Mouse (Mus musculus): ENCODE results near the gene Spp2. TPM values are rescaled to one million over a fixed set of nuclear protein-coding genes. Genes with fewer than 3 reads are reported as not detected.

Spp2 gene
- polyA plus RNA-seq, 1 experiment from 2014 or later, result not detected

- no peak overlapping the region for H3K4me3 ChIP-seq (ENCODE audit: control insufficient read depth in 1 of 2, insufficient read depth in 1 of 2, low read depth in 1 of 2, low read length in 2 of 2)
- no peaks in the 10 kb centered on the region for H3K36me3 ChIP-seq (ENCODE audit: control insufficient read depth, insufficient read depth, low read length)
- ATAC-seq (ENCODE audit: insufficient number of reproducible peaks, insufficient read depth, low FRiP score, low read depth), result no peak
- no peaks in the 10 kb centered on the region for H3K27me3 ChIP-seq (ENCODE audit: control insufficient read depth, insufficient read depth, low read length)
- H3K9me3 ChIP-seq (ENCODE audit: control insufficient read depth, low read length), result no peaks in the 10 kb centered on the region
- H3K4me1 ChIP-seq (ENCODE audit: control insufficient read depth in 2 of 2, insufficient read depth in 2 of 2, low read length in 2 of 2), result no peaks in the 10 kb centered on the region
- H3K9ac ChIP-seq (ENCODE audit: low read length), result no peak overlapping the region
- H3K27ac ChIP-seq (replicated peaks in 1 of 2; ENCODE audit: control insufficient read depth in 1 of 2, insufficient read depth in 1 of 2, low read depth in 2 of 2, low read length in 2 of 2), result no peak overlapping the region
- no peak overlapping the region for H3K4me2 ChIP-seq (ENCODE audit: low read length)
- WGBS, result 85% methylated on average over 2 of the region's 2 CpGs
Observed at GRCm38 (mm10) chr1:88449741-88450140, 43.0 kb downstream of the Spp2 start.

GRCm38 (mm10) chr1:88450668-88451067, 43.9 kb downstream of the Spp2 start:
- 78% methylated on average over 4 of the region's 4 CpGs for WGBS
- no peak for ATAC-seq (ENCODE audit: insufficient number of reproducible peaks, insufficient read depth, low FRiP score, low read depth)
- H3K4me2 ChIP-seq (ENCODE audit: low read length), result no peak overlapping the region
- no peak overlapping the region for H3K4me3 ChIP-seq (ENCODE audit: control insufficient read depth in 1 of 2, insufficient read depth in 1 of 2, low read depth in 1 of 2, low read length in 2 of 2)
- no peak overlapping the region for H3K27ac ChIP-seq (replicated peaks in 1 of 2; ENCODE audit: control insufficient read depth in 1 of 2, insufficient read depth in 1 of 2, low read depth in 2 of 2, low read length in 2 of 2)
- H3K9me3 ChIP-seq (ENCODE audit: control insufficient read depth, low read length), result no peaks in the 10 kb centered on the region
- no peak overlapping the region for H3K9ac ChIP-seq (ENCODE audit: low read length)
- no peaks in the 10 kb centered on the region for H3K27me3 ChIP-seq (ENCODE audit: control insufficient read depth, insufficient read depth, low read length)
- H3K4me1 ChIP-seq (ENCODE audit: control insufficient read depth in 2 of 2, insufficient read depth in 2 of 2, low read length in 2 of 2), result no peaks in the 10 kb centered on the region
- no peaks in the 10 kb centered on the region for H3K36me3 ChIP-seq (ENCODE audit: control insufficient read depth, insufficient read depth, low read length)

GRCm38 (mm10) chr1:88452198-88452597, 45.4 kb downstream of the Spp2 start:
- Histone ChIP-seq H3K27me3 (ENCODE audit: control insufficient read depth, insufficient read depth, low read length) (no peaks in the 10 kb centered on the region), H3K4me2 (ENCODE audit: low read length) (no peak overlapping the region), H3K9ac (ENCODE audit: low read length) (no peak overlapping the region), H3K36me3 (ENCODE audit: control insufficient read depth, insufficient read depth, low read length) (no peaks in the 10 kb centered on the region), H3K4me1 (ENCODE audit: control insufficient read depth in 2 of 2, insufficient read depth in 2 of 2, low read length in 2 of 2) (no peaks in the 10 kb centered on the region), H3K9me3 (ENCODE audit: control insufficient read depth, low read length) (no peaks in the 10 kb centered on the region), H3K27ac (replicated peaks in 1 of 2; ENCODE audit: control insufficient read depth in 1 of 2, insufficient read depth in 1 of 2, low read depth in 2 of 2, low read length in 2 of 2) (no peak overlapping the region), H3K4me3 (ENCODE audit: control insufficient read depth in 1 of 2, insufficient read depth in 1 of 2, low read depth in 1 of 2, low read length in 2 of 2) (no peak overlapping the region)
- no peak for ATAC-seq (ENCODE audit: insufficient number of reproducible peaks, insufficient read depth, low FRiP score, low read depth)
- WGBS, result 74% methylated on average over 6 of the region's 6 CpGs

- Histone ChIP-seq H3K27me3 (ENCODE audit: control insufficient read depth, insufficient read depth, low read length) (no peaks in the 10 kb centered on the region), H3K27ac (replicated peaks in 1 of 2; ENCODE audit: control insufficient read depth in 1 of 2, insufficient read depth in 1 of 2, low read depth in 2 of 2, low read length in 2 of 2) (no peak overlapping the region), H3K4me1 (ENCODE audit: control insufficient read depth in 2 of 2, insufficient read depth in 2 of 2, low read length in 2 of 2) (no peaks in the 10 kb centered on the region), H3K9ac (ENCODE audit: low read length) (no peak overlapping the region), H3K4me3 (ENCODE audit: control insufficient read depth in 1 of 2, insufficient read depth in 1 of 2, low read depth in 1 of 2, low read length in 2 of 2) (no peak overlapping the region), H3K9me3 (ENCODE audit: control insufficient read depth, low read length) (no peaks in the 10 kb centered on the region), H3K4me2 (ENCODE audit: low read length) (no peak overlapping the region), H3K36me3 (ENCODE audit: control insufficient read depth, insufficient read depth, low read length) (no peaks in the 10 kb centered on the region)
- ATAC-seq (ENCODE audit: insufficient number of reproducible peaks, insufficient read depth, low FRiP score, low read depth), result no peak
- whole genome bisulfite sequencing, result 37% methylated on average over 3 of the region's 3 CpGs
Observed at GRCm38 (mm10) chr1:88454703-88455102, 47.9 kb downstream of the Spp2 start.

GRCm38 (mm10) chr1:88455761-88456160, 49.0 kb downstream of the Spp2 start:
- H3K4me1 ChIP-seq (ENCODE audit: control insufficient read depth in 2 of 2, insufficient read depth in 2 of 2, low read length in 2 of 2), result no peaks in the 10 kb centered on the region
- no peak for ATAC-seq (ENCODE audit: insufficient number of reproducible peaks, insufficient read depth, low FRiP score, low read depth)
- 45% methylated on average over 3 of the region's 3 CpGs for WGBS
- H3K27ac ChIP-seq (replicated peaks in 1 of 2; ENCODE audit: control insufficient read depth in 1 of 2, insufficient read depth in 1 of 2, low read depth in 2 of 2, low read length in 2 of 2), result no peak overlapping the region
- H3K36me3 ChIP-seq (ENCODE audit: control insufficient read depth, insufficient read depth, low read length), result no peaks in the 10 kb centered on the region
- H3K4me3 ChIP-seq (ENCODE audit: control insufficient read depth in 1 of 2, insufficient read depth in 1 of 2, low read depth in 1 of 2, low read length in 2 of 2), result no peak overlapping the region
- no peaks in the 10 kb centered on the region for H3K9me3 ChIP-seq (ENCODE audit: control insufficient read depth, low read length)
- no peak overlapping the region for H3K9ac ChIP-seq (ENCODE audit: low read length)
- no peaks in the 10 kb centered on the region for H3K27me3 ChIP-seq (ENCODE audit: control insufficient read depth, insufficient read depth, low read length)
- no peak overlapping the region for H3K4me2 ChIP-seq (ENCODE audit: low read length)

GRCm38 (mm10) chr1:88456451-88457072, 49.8 kb downstream of the Spp2 start:
- whole genome bisulfite sequencing, result 53% methylated on average over 14 of the region's 14 CpGs
- no peaks in the 10 kb centered on the region for H3K36me3 ChIP-seq (ENCODE audit: control insufficient read depth, insufficient read depth, low read length)
- H3K9me3 ChIP-seq (ENCODE audit: control insufficient read depth, low read length), result no peaks in the 10 kb centered on the region
- H3K4me3 ChIP-seq (ENCODE audit: control insufficient read depth in 1 of 2, insufficient read depth in 1 of 2, low read depth in 1 of 2, low read length in 2 of 2), result no peak overlapping the region
- no peak overlapping the region for H3K27ac ChIP-seq (replicated peaks in 1 of 2; ENCODE audit: control insufficient read depth in 1 of 2, insufficient read depth in 1 of 2, low read depth in 2 of 2, low read length in 2 of 2)
- no peaks in the 10 kb centered on the region for H3K27me3 ChIP-seq (ENCODE audit: control insufficient read depth, insufficient read depth, low read length)
- no peak overlapping the region for H3K4me2 ChIP-seq (ENCODE audit: low read length)
- no peak overlapping the region for H3K9ac ChIP-seq (ENCODE audit: low read length)
- ATAC-seq (ENCODE audit: insufficient number of reproducible peaks, insufficient read depth, low FRiP score, low read depth), result 0 out of 2 replicates have a peak, but pooled peaks have one; percentile 17
- H3K4me1 ChIP-seq (ENCODE audit: control insufficient read depth in 2 of 2, insufficient read depth in 2 of 2, low read length in 2 of 2), result no peaks in the 10 kb centered on the region; a peak in 1 of 4 replicates

GRCm38 (mm10) chr1:88459196-88459595, 52.4 kb downstream of the Spp2 start:
- ATAC-seq (ENCODE audit: insufficient number of reproducible peaks, insufficient read depth, low FRiP score, low read depth), result no peak
- WGBS, result 88% methylated on average over 4 of the region's 4 CpGs
- Histone ChIP-seq H3K9ac (ENCODE audit: low read length) (no peak overlapping the region), H3K4me2 (ENCODE audit: low read length) (no peak overlapping the region), H3K9me3 (ENCODE audit: control insufficient read depth, low read length) (no peaks in the 10 kb centered on the region), H3K27ac (replicated peaks in 1 of 2; ENCODE audit: control insufficient read depth in 1 of 2, insufficient read depth in 1 of 2, low read depth in 2 of 2, low read length in 2 of 2) (no peak overlapping the region), H3K4me1 (ENCODE audit: control insufficient read depth in 2 of 2, insufficient read depth in 2 of 2, low read length in 2 of 2) (peaks cover 3 to 10% of the 10 kb centered on the region in 2 experiments), H3K36me3 (ENCODE audit: control insufficient read depth, insufficient read depth, low read length) (no peaks in the 10 kb centered on the region), H3K27me3 (ENCODE audit: control insufficient read depth, insufficient read depth, low read length) (no peaks in the 10 kb centered on the region), H3K4me3 (ENCODE audit: control insufficient read depth in 1 of 2, insufficient read depth in 1 of 2, low read depth in 1 of 2, low read length in 2 of 2) (no peak overlapping the region)

- H3K4me2 ChIP-seq (ENCODE audit: low read length), result no peak overlapping the region
- H3K36me3 ChIP-seq (ENCODE audit: control insufficient read depth, insufficient read depth, low read length), result no peaks in the 10 kb centered on the region
- ATAC-seq (ENCODE audit: insufficient number of reproducible peaks, insufficient read depth, low FRiP score, low read depth), result no peak
- 87% methylated on average over 5 of the region's 5 CpGs for WGBS
- H3K27ac ChIP-seq (replicated peaks in 1 of 2; ENCODE audit: control insufficient read depth in 1 of 2, insufficient read depth in 1 of 2, low read depth in 2 of 2, low read length in 2 of 2), result no peak overlapping the region
- no peaks in the 10 kb centered on the region for H3K27me3 ChIP-seq (ENCODE audit: control insufficient read depth, insufficient read depth, low read length)
- no peak overlapping the region for H3K4me3 ChIP-seq (ENCODE audit: control insufficient read depth in 1 of 2, insufficient read depth in 1 of 2, low read depth in 1 of 2, low read length in 2 of 2)
- H3K9ac ChIP-seq (ENCODE audit: low read length), result no peak overlapping the region
- H3K9me3 ChIP-seq (ENCODE audit: control insufficient read depth, low read length), result no peaks in the 10 kb centered on the region
- peaks cover 3 to 11% of the 10 kb centered on the region in 2 experiments for H3K4me1 ChIP-seq (ENCODE audit: control insufficient read depth in 2 of 2, insufficient read depth in 2 of 2, low read length in 2 of 2)
Observed at GRCm38 (mm10) chr1:88459655-88460054, 52.9 kb downstream of the Spp2 start.

All from heart, embryonic 14.5 days (tissue).